Mouse (Mus musculus) MEL (cell line): Measurements from ENCODE around the gene Irgm2. TPM values are rescaled to one million over a fixed set of nuclear protein-coding genes. Genes with fewer than 3 reads are reported as not detected.
A peak's percentile ranks its signal among the peaks of the same experiment; 100 is the strongest.

ENCODE experiments used
- DNase-seq: peaks from one replicate; pipeline ENCODE4 v3.0.0; 2011; ENCODE audit warnings: low read depth, low spot score
- H3K27ac ChIP-seq: 2 replicates; pipeline ENCODE4 v1.5.1; 2012; ENCODE audit warnings: low read depth, mild to moderate bottlenecking, control low read depth, low read length, moderate library complexity; ENCODE audit not compliant: control insufficient read depth
- H3K27me3 ChIP-seq, 2 experiments: fragments of 150-350 bp in 1 of 2; sonication (generic) in 1 of 2; 2 replicates each; pipeline ENCODE4 v1.6.1; 2012; ENCODE audit warnings: low read length in 2 of 2, mild to moderate bottlenecking in 2 of 2, improper control_type of control experiment in 1 of 2, moderate library complexity in 1 of 2; ENCODE audit not compliant: insufficient read depth in 2 of 2, control insufficient read depth in 1 of 2
- H3K36me3 ChIP-seq, 2 experiments: 2 replicates each; pipeline ENCODE4 v1.6.1; 2012 to 2014; ENCODE audit warnings: low read length in 2 of 2, improper control_type of control experiment in 1 of 2, inconsistent platforms in 1 of 2, mild to moderate bottlenecking in 1 of 2; ENCODE audit not compliant: insufficient read depth in 2 of 2, control insufficient read depth in 1 of 2
- H3K4me1 ChIP-seq, 2 experiments: fragments of 150-350 bp in 1 of 2; sonication (generic) in 1 of 2; 2 replicates each; pipeline ENCODE4 v1.6.1; 2012; ENCODE audit warnings: low read length in 2 of 2, improper control_type of control experiment in 1 of 2, mild to moderate bottlenecking in 1 of 2; ENCODE audit not compliant: insufficient read depth in 2 of 2, control insufficient read depth in 1 of 2
- H3K4me3 ChIP-seq, 2 experiments: fragments of 150-350 bp in 1 of 2; sonication (generic) in 1 of 2; 2 replicates each; pipeline ENCODE4 v1.5.1; 2012; ENCODE audit warnings: low read depth in 2 of 2, low read length in 2 of 2, mild to moderate bottlenecking in 2 of 2, moderate library complexity in 2 of 2, control low read depth in 1 of 2, improper control_type of control experiment in 1 of 2; ENCODE audit not compliant: control insufficient read depth in 1 of 2, insufficient read depth in 1 of 2
- H3K79me2 ChIP-seq: 2 replicates; pipeline ENCODE4 v1.6.1; 2012; ENCODE audit warnings: mild to moderate bottlenecking, low read length, moderate library complexity; ENCODE audit not compliant: control insufficient read depth, poor library complexity, insufficient read depth
- H3K9ac ChIP-seq: 2 replicates; pipeline ENCODE4 v1.6.1; 2012; ENCODE audit warnings: low read depth, mild to moderate bottlenecking, control low read depth, low read length, moderate library complexity; ENCODE audit not compliant: control insufficient read depth, poor library complexity, severe bottlenecking
- H3K9me3 ChIP-seq: fragments of 150-350 bp; sonication (generic); replicated peaks from 2 replicates; pipeline ENCODE4 v1.6.1; 2012; ENCODE audit warnings: mild to moderate bottlenecking, low read length, improper control_type of control experiment, moderate library complexity; ENCODE audit not compliant: insufficient read depth
- ELF1 ChIP-seq: IDR thresholded peaks from 2 replicates; pipeline ENCODE4 v1.6.1; 2014; ENCODE audit warnings: low read depth, mild to moderate bottlenecking, inconsistent platforms, low read length, improper control_type of control experiment, moderate library complexity
- EP300 ChIP-seq, 2 experiments: IDR thresholded peaks; 2 replicates each; pipeline ENCODE4 v1.6.1; 2011; ENCODE audit warnings: improper control_type of control experiment in 2 of 2, low read length in 2 of 2, low read depth in 1 of 2, mild to moderate bottlenecking in 1 of 2
- GABPA ChIP-seq: IDR thresholded peaks from 2 replicates; pipeline ENCODE4 v1.6.1; 2012; ENCODE audit warnings: low read depth, mild to moderate bottlenecking, inconsistent platforms, low read length, improper control_type of control experiment, moderate library complexity
- KAT2A ChIP-seq: conservative IDR thresholded peaks from 2 replicates; pipeline ENCODE4 v1.6.1; 2012; ENCODE audit warnings: low read depth, low read length, improper control_type of control experiment, inconsistent platforms
- MAFK ChIP-seq: IDR thresholded peaks from 2 replicates; pipeline ENCODE4 v1.6.1; 2011; ENCODE audit warnings: low read depth, mild to moderate bottlenecking, low read length, improper control_type of control experiment, borderline replicate concordance
- MAX ChIP-seq: IDR thresholded peaks from 2 replicates; pipeline ENCODE4 v1.6.1; 2011; ENCODE audit warnings: low read length, improper control_type of control experiment
- MAZ ChIP-seq: IDR thresholded peaks from 2 replicates; pipeline ENCODE4 v1.6.1; 2012; ENCODE audit warnings: low read depth, mild to moderate bottlenecking, inconsistent platforms, low read length, improper control_type of control experiment
- MEF2A ChIP-seq: IDR thresholded peaks from 2 replicates; pipeline ENCODE4 v1.6.1; 2014; ENCODE audit warnings: low read depth, mild to moderate bottlenecking, inconsistent platforms, low read length, improper control_type of control experiment; ENCODE audit not compliant: poor library complexity, insufficient replicate concordance, severe bottlenecking; ENCODE audit errors: extremely low read depth
- NELFE ChIP-seq: IDR thresholded peaks from 2 replicates; pipeline ENCODE4 v1.6.1; 2011; ENCODE audit warnings: low read depth, low read length, improper control_type of control experiment
- POLR2AphosphoS2 ChIP-seq: IDR thresholded peaks from 2 replicates; pipeline ENCODE4 v1.6.1; 2011; ENCODE audit warnings: low read length, improper control_type of control experiment
- POLR2AphosphoS5 ChIP-seq: IDR thresholded peaks from 2 replicates; pipeline ENCODE4 v1.6.1; 2012; ENCODE audit warnings: low read depth, borderline replicate concordance, mild to moderate bottlenecking, inconsistent platforms, low read length, moderate library complexity, mixed read lengths
- RAD21 ChIP-seq: IDR thresholded peaks from 2 replicates; pipeline ENCODE4 v1.6.1; 2011; ENCODE audit warnings: mild to moderate bottlenecking, low read depth, low read length, improper control_type of control experiment
- TBP ChIP-seq: IDR thresholded peaks from 2 replicates; pipeline ENCODE4 v1.8.0; 2011; ENCODE audit warnings: low read depth, low read length, improper control_type of control experiment
- UBTF ChIP-seq: IDR thresholded peaks from 2 replicates; pipeline ENCODE4 v1.6.1; 2012; ENCODE audit warnings: low read depth, mild to moderate bottlenecking, inconsistent platforms, low read length, improper control_type of control experiment, moderate library complexity, borderline replicate concordance; ENCODE audit not compliant: insufficient read depth
- ZNF384 ChIP-seq: IDR thresholded peaks from 2 replicates; pipeline ENCODE4 v1.6.1; 2012; ENCODE audit warnings: low read depth, mild to moderate bottlenecking, inconsistent platforms, low read length, improper control_type of control experiment
- polyA plus RNA-seq, 2 experiments: library from polyadenylated mRNA; stranded (reverse) in 1 of 2; unstranded in 1 of 2; fragments of >175 nt in 1 of 2; fragments of >200 nt in 1 of 2; gene quantifications; 2 replicates each; pipeline versions ENCODE4 v1.2.1 to v1.2.4; 2012; ENCODE audit warnings: low replicate concordance in 2 of 2, low read depth in 1 of 2; ENCODE audit not compliant: insufficient read length in 2 of 2, insufficient read depth in 1 of 2, missing spikeins in 1 of 2
- total RNA-seq: library from RNA; depleted of rRNA; stranded (reverse); fragments of 300-350 nt; gene quantifications from 2 replicates; pipeline ENCODE4 v1.2.3, GENCODE M21; 2012

The Irgm2 gene
- total and polyA plus RNA-seq, 3 experiments: 1.1 TPM; not detected in 1

- Histone ChIP-seq H3K27ac (no peak overlapping the region), H3K27me3 (no peaks in the 10 kb centered on the region), H3K4me3 (no peak overlapping the region), H3K79me2 (no peaks in the 10 kb centered on the region), H3K9me3 (no peaks in the 10 kb centered on the region), H3K9ac (no peak overlapping the region), H3K4me1 (peaks cover 2 to 12% of the 10 kb centered on the region in 2 experiments; a peak in 2 of 4 replicates), H3K36me3 (peaks cover 0 to 6% of the 10 kb centered on the region in 2 experiments; a peak in 1 of 4 replicates)
- no peak for TF ChIP-seq RAD21
- TF ChIP-seq KAT2A: no peak
- TF ChIP-seq MEF2A: no peak
- TF ChIP-seq GABPA: no peak
- no peak for TF ChIP-seq ZNF384
- no peak for TF ChIP-seq MAX
- no peak for DNase-seq
Measured at GRCm38 (mm10) chr11:58223751-58224150, 24.3 kb downstream of the Irgm2 start.

DNA sequence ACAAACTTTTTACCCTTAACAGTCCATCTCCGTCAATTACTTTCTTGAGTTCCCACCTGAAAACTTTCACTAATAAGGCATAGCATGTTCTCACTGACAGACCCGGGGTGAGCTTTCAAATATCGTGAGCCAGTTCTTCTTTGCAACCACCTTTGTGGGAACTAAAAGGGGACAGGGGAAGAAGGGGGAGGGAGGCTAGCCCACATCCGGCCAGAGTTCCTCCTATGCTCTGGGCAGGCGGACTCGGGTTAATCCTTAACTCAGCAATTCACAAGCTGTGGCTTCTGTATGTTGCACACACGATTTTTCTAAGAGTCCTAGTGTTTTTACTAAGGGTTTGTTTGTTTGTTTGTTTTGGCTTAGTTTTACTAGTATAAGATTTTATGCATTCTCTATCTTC, 24.9 kb downstream of the Irgm2 start:
- no peak for TF ChIP-seq NELFE
- 0 out of 4 replicates have a peak, but pooled peaks of 1 of the 2 experiments have one; percentile 12 for TF ChIP-seq EP300 (IDR thresholded peaks at IDR 0.05; ENCODE audit: low read depth in 1 of 2, low read length in 2 of 2)
- TF ChIP-seq POLR2AphosphoS2: no peak
- TF ChIP-seq POLR2AphosphoS5: no peak
- peak; percentile 68; the same call in 1 of the 2 replicates for TF ChIP-seq TBP
- TF ChIP-seq MAZ: 0 out of 2 replicates have a peak, but pooled peaks have one; percentile 37
- TF ChIP-seq MAFK: no peak
- TF ChIP-seq ELF1: no peak
- TF ChIP-seq UBTF: no peak
- H3K27ac ChIP-seq: no peak overlapping the region
- H3K27me3 ChIP-seq: peaks cover 0 to 2% of the 10 kb centered on the region in 2 experiments; a peak in 3 of 4 replicates
- DNase-seq: peak; percentile 73
- peak overlapping the region; percentile 7 to 47 for H3K4me3 ChIP-seq
- peaks cover 2 to 12% of the 10 kb centered on the region in 2 experiments; a peak in 2 of 4 replicates for H3K4me1 ChIP-seq
- peaks cover 0 to 6% of the 10 kb centered on the region in 2 experiments; a peak in 1 of 4 replicates for H3K36me3 ChIP-seq
- no peaks in the 10 kb centered on the region for H3K79me2 ChIP-seq
- H3K9me3 ChIP-seq: no peaks in the 10 kb centered on the region
- peak overlapping the region; percentile 30; the same call in 1 of the 2 replicates for H3K9ac ChIP-seq
